Mouse (Mus musculus): ENCODE measurements around the gene Methig1.

DNA sequence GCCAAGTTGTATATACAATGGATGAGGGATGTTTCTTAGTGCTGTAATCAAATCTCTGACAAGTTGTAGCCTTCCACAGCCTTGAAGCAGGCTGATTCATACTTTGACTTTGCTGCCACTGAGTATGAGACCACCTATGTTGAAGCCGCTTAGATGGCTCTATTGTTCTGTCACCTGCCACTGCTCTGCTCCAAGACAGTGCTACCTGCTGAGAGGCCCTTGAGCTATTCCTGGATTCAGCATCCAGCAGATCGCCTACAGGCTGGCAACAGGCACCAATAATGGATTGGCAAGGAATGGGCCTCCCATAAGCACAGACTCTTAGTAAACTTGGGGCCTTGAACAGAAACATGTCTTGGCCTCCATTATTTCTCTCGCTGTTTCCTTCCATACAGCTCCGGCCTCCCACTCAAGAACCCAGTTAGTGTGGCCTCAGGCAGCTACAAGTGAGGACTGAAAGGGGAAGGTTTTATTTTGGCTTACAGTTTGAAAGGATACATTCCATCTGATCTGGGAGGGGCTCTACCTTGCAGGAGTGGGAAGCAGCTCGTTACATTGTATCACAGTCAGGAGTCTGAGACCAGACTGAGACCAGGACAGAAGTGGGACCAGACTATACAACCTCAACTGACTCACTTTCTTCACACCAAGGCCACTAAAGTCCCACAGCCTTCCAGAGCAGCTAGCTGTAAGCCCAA is 38.4 kb upstream of the Methig1 start:
- TF ChIP-seq POLR2A (IDR thresholded peaks at IDR 0.05; ENCODE audit: low read depth, low read length): no peak
- TF ChIP-seq CTCF (IDR thresholded peaks at IDR 0.05; ENCODE audit: extremely low read depth, insufficient read depth, insufficient read length, insufficient replicate concordance): no peak

Data from spleen, adult 2 months (tissue).